Mouse (Mus musculus): ENCODE data around the gene Stk24.

Stk24 gene

GRCm38 (mm10) chr14:121348256-121348655 lies 31.6 kb downstream of the Stk24 start:
- peak; percentile 97 for DNase-seq

- peak; percentile 93 for DNase-seq
Measured at GRCm38 (mm10) chr14:121347134-121347533, 32.7 kb downstream of the Stk24 start.

GRCm38 (mm10) chr14:121346654-121347053 lies 33.2 kb downstream of the Stk24 start:
- peak; percentile 92 for DNase-seq

- DNase-seq: peak; percentile 93
Measured at GRCm38 (mm10) chr14:121346053-121346452, 33.8 kb downstream of the Stk24 start.

GRCm38 (mm10) chr14:121344928-121345327 lies 34.9 kb downstream of the Stk24 start:
- no peak for DNase-seq

GRCm38 (mm10) chr14:121342885-121343284 lies 36.9 kb downstream of the Stk24 start:
- no peak for DNase-seq

- peak; percentile 97 for DNase-seq
Measured at GRCm38 (mm10) chr14:121339951-121340401, 39.8 kb downstream of the Stk24 start.

GRCm38 (mm10) chr14:121338819-121339573 lies 40.8 kb downstream of the Stk24 start:
- DNase-seq: peak; percentile 94

- no peak for DNase-seq
Measured at GRCm38 (mm10) chr14:121330090-121330408, 49.8 kb downstream of the Stk24 start.

- no peak for DNase-seq
Measured at GRCm38 (mm10) chr14:121329401-121330089, 50.3 kb downstream of the Stk24 start.

- no peak for DNase-seq
Measured at GRCm38 (mm10) chr14:121328878-121329277, 50.9 kb downstream of the Stk24 start.

GRCm38 (mm10) chr14:121326432-121326831 lies 53.4 kb downstream of the Stk24 start:
- DNase-seq: no peak

- no peak for DNase-seq
Measured at GRCm38 (mm10) chr14:121324521-121325330, 55.1 kb downstream of the Stk24 start.

GRCm38 (mm10) chr14:121322641-121323040 lies 57.2 kb downstream of the Stk24 start:
- DNase-seq: peak; percentile 91

GRCm38 (mm10) chr14:121322150-121322549 lies 57.7 kb downstream of the Stk24 start:
- DNase-seq: peak; percentile 90

- DNase-seq: no peak
Measured at GRCm38 (mm10) chr14:121318382-121318781, 61.4 kb downstream of the Stk24 start.

GRCm38 (mm10) chr14:121317312-121317671 lies 62.5 kb downstream of the Stk24 start:
- no peak for DNase-seq

GRCm38 (mm10) chr14:121316631-121317311 lies 63.0 kb downstream of the Stk24 start:
- no peak for DNase-seq

GRCm38 (mm10) chr14:121316136-121316535 lies 63.7 kb downstream of the Stk24 start:
- no peak for DNase-seq

GRCm38 (mm10) chr14:121314934-121315333 lies 64.9 kb downstream of the Stk24 start:
- DNase-seq: no peak

GRCm38 (mm10) chr14:121313283-121313682 lies 66.5 kb downstream of the Stk24 start:
- no peak for DNase-seq

GRCm38 (mm10) chr14:121311083-121311482 lies 68.7 kb downstream of the Stk24 start:
- DNase-seq: no peak
